Mouse (Mus musculus): ENCODE results near the gene Taar7a.

Taar7a gene

GRCm38 (mm10) chr10:23948026-23948425, 45.3 kb downstream of the Taar7a start:
- DNase-seq (ENCODE audit: low spot score in 2 of 2): no peak

GRCm38 (mm10) chr10:23942465-23942864, 50.8 kb downstream of the Taar7a start:
- no peak for DNase-seq (ENCODE audit: low spot score in 2 of 2)
